Mouse (Mus musculus) left cerebral cortex, postnatal 10 days (tissue): ENCODE results near the gene Il1b. TPM values are rescaled to one million over a fixed set of nuclear protein-coding genes. Genes with fewer than 3 reads are reported as not detected.

Experiments
- total RNA-seq, 2 experiments: library from RNA; stranded (reverse); gene quantifications; 2 replicates each; pipeline ENCODE4 v1.2.3; 2021

The Il1b gene
- total RNA-seq, 2 experiments from 2014 or later, result not detected

Other genes with a start within 250 kb of the Il1b start
- 10 to 100 TPM; 12.0 to 12.5 TPM for gene Chchd5, start 241.4 kb downstream of the Il1b start, total RNA-seq
- 100 to 1,000 TPM; 123 to 124 TPM for gene Slc20a1, start 172.4 kb downstream of the Il1b start, total RNA-seq
- 1 to 10 TPM; 2.6 to 2.7 TPM for gene Ckap2l, start 73.9 kb downstream of the Il1b start, total RNA-seq
- under 1 TPM; 0.49 to 0.57 TPM for gene Il1a, start 61.2 kb downstream of the Il1b start, total RNA-seq
- gene F830045P16Rik, start 165.5 kb upstream of the Il1b start, total RNA-seq, result under 1 TPM; 0.24 to 0.30 TPM
- 100 to 1,000 TPM; 289 to 299 TPM for gene Sirpa, start 221.7 kb upstream of the Il1b start, total RNA-seq